Mouse (Mus musculus) neural tube, postnatal 0 days (tissue): Measurements from ENCODE around the gene Nfatc2. TPM values are rescaled to one million over a fixed set of nuclear protein-coding genes. Genes with fewer than 3 reads are reported as not detected.

ENCODE experiments used
- microRNA-seq: library from miRNA; unstranded; fragments of <30 nt; microRNA quantifications from one replicate; pipeline ENCODE4, GENCODE M21; 2016
- polyA plus RNA-seq: library from polyadenylated mRNA; unstranded; fragments of >200 nt; fragmentation: Nextera tagmentation; extraction: Ambion mirVana; gene quantifications from 2 replicates; pipeline ENCODE4 v1.2.1, GENCODE M21; 2015

Nfatc2 gene
- polyA plus RNA-seq = 9.9 and 10.5 TPM in 2 replicates

DNA sequence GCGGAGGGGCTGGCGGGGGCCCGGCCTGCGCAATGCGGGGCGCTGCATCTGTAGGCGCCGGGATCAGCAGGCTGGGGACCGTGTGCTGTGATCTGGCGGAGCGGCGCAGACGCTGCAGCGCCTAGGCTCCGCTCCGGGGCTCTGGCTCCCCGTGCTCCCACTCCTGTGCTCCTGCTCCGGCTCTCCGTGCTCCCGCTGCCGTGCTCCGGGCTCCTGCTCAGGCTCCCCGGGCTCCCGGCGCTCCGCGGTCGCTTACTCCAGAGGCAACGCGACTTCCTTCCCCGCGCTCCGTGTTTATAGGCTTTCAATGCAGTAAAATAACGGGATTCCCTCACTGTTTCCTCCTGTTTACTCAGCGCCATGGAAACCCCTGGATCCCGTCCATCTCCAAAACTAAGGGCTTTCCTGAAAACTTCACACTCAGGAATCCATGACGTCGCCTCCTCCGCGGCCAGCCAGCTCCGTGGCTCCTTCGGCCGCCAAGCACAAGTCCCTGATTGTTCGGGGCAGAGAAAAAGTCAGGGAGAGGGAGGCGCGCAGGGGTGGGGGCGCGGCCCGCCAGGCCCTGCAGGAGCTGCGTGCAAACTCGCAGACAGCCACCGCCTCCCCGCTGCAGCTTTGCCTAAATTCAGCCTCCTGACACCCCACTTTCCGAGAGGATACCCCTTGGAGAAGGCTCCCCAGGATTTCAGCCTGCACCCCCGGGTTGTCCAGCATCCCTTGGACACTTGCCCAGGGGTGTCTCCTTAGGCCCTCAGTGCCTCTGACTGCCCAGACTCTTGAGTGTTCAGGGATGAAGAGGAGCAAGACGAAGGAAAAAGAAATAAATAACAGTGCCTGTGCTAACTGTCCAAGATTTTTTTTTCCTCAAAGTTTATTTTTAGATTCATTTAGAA is at the start of gene Nfatc2:
Nfatc2 (minus strand) TSS at position 167 of the 896 bp plus-strand sequence.

Small RNAs within 50 kb of the gene (microRNA-seq; reads per million reads assigned to microRNA genes)
- gene Mir7004 = 3.5 reads per million, percentile 3 among the genes with 10 or more reads in this experiment

Other genes starting within 250 kb of the Nfatc2 start
- 182 and 206 TPM in 2 replicates for gene Atp9a, start 140.8 kb upstream of the Nfatc2 start, polyA plus RNA-seq
- 0.33 and 0.45 TPM in 2 replicates for gene Sall4, start 166.3 kb upstream of the Nfatc2 start, polyA plus RNA-seq